Mouse (Mus musculus) midbrain, embryonic 13.5 days (tissue): ENCODE measurements around the gene Gm28230. TPM values are rescaled to one million over a fixed set of nuclear protein-coding genes. Genes with fewer than 3 reads are reported as not detected.

Experiments used
- microRNA counts: library from miRNA; unstranded; fragments of <30 nt; microRNA quantifications from one replicate; lab custom pipeline; 2016
- microRNA-seq: library from miRNA; unstranded; fragments of <30 nt; microRNA quantifications from one replicate; pipeline ENCODE4, GENCODE M21; 2016
- polyA plus RNA-seq: library from polyadenylated mRNA; unstranded; fragments of >200 nt; fragmentation: Nextera tagmentation; extraction: Ambion mirVana; gene quantifications from 2 replicates; pipeline ENCODE4 v1.2.1, GENCODE M21; 2015

Gene Gm28230
- polyA plus RNA-seq, 1 experiment from 2014 or later = not detected

MicroRNA genes within 50 kb of the gene (microRNA counts, 519-probe panel; counts per million panel counts)
- 110 counts per million, percentile 56 among the panel's probes with 10 or more counts for microRNA mmu-miR-10b (lab: Ali Mortazavi, UCI)

Small RNA genes lying within 50 kb of the gene (microRNA-seq; reads per million reads assigned to microRNA genes)
- gene Gm44463 = not detected
- gene Mir10b = 225 reads per million, percentile 61 among the genes with 10 or more reads in this experiment

Other genes starting within 250 kb of the Gm28230 start
- 51.2 and 63.7 TPM in 2 replicates for gene Lnpk, start 147.3 kb upstream of the Gm28230 start, polyA plus RNA-seq
- 0.62 and 0.89 TPM in 2 replicates for gene Evx2, start 67.2 kb upstream of the Gm28230 start, polyA plus RNA-seq
- not detected in 2 replicates for gene Hoxd13, start 58.4 kb upstream of the Gm28230 start, polyA plus RNA-seq
- gene Hoxd12, start 51.7 kb upstream of the Gm28230 start, polyA plus RNA-seq = not detected in 2 replicates
- not detected in 2 replicates for gene Hoxd11, start 47.2 kb upstream of the Gm28230 start, polyA plus RNA-seq
- gene Hoxd10, start 34.8 kb upstream of the Gm28230 start, polyA plus RNA-seq = not detected in 2 replicates
- not detected in 2 replicates for gene Hoxd9, start 29.0 kb upstream of the Gm28230 start, polyA plus RNA-seq
- gene Hoxd8, start 22.1 kb upstream of the Gm28230 start, polyA plus RNA-seq = 0.08 TPM in 1 of 2 replicates, not detected in the other
- 0.17 TPM in 2 replicates for gene Hoxd3, start 14.8 kb upstream of the Gm28230 start, polyA plus RNA-seq
- gene Hoxd4, start 14.8 kb upstream of the Gm28230 start, polyA plus RNA-seq = not detected in 2 replicates
- gene Hoxd1, start 36.3 kb downstream of the Gm28230 start, polyA plus RNA-seq = 0.08 TPM in 1 of 2 replicates, not detected in the other
- gene Mtx2, start 99.1 kb downstream of the Gm28230 start, polyA plus RNA-seq = 123 and 132 TPM in 2 replicates